Mouse (Mus musculus): ENCODE results near the gene Gm10282. TPM values are rescaled to one million over a fixed set of nuclear protein-coding genes. Genes with fewer than 3 reads are reported as not detected.

The Gm10282 gene
- total and polyA plus RNA-seq, 3 experiments: 11.7 to 133 TPM; not detected in 1

GRCm38 (mm10) chr8:72333429-72334143, 28.5 kb upstream of the Gm10282 start:
- Histone ChIP-seq H3K36me3 (ENCODE audit: control insufficient read depth in 1 of 2, insufficient read depth in 2 of 2, low read length in 2 of 2) (no peaks in the 10 kb centered on the region), H3K9ac (ENCODE audit: control insufficient read depth, low read depth, low read length, poor library complexity, severe bottlenecking) (no peak overlapping the region), H3K79me2 (ENCODE audit: control insufficient read depth, insufficient read depth, low read length, poor library complexity) (no peaks in the 10 kb centered on the region), H3K27me3 (ENCODE audit: control insufficient read depth in 1 of 2, insufficient read depth in 2 of 2, low read length in 2 of 2) (no peaks in the 10 kb centered on the region), H3K9me3 (replicated peaks; ENCODE audit: insufficient read depth, low read length) (no peaks in the 10 kb centered on the region), H3K27ac (ENCODE audit: control insufficient read depth, low read depth, low read length) (no peak overlapping the region), H3K4me3 (ENCODE audit: control insufficient read depth in 1 of 2, insufficient read depth in 1 of 2, low read depth in 2 of 2, low read length in 2 of 2) (no peak overlapping the region), H3K4me1 (ENCODE audit: control insufficient read depth in 1 of 2, insufficient read depth in 2 of 2, low read length in 2 of 2) (no peaks in the 10 kb centered on the region)
- no peak for TF ChIP-seq MAFK (IDR thresholded peaks at IDR 0.05; ENCODE audit: borderline replicate concordance, low read depth, low read length)
- DNase-seq (ENCODE audit: low read depth, low spot score): no peak

- no peaks in the 10 kb centered on the region for H3K36me3 ChIP-seq (ENCODE audit: control insufficient read depth in 1 of 2, insufficient read depth in 2 of 2, low read length in 2 of 2)
- H3K4me3 ChIP-seq (ENCODE audit: control insufficient read depth in 1 of 2, insufficient read depth in 1 of 2, low read depth in 2 of 2, low read length in 2 of 2): no peak overlapping the region
- H3K9me3 ChIP-seq (replicated peaks; ENCODE audit: insufficient read depth, low read length): no peaks in the 10 kb centered on the region
- H3K27me3 ChIP-seq (ENCODE audit: control insufficient read depth in 1 of 2, insufficient read depth in 2 of 2, low read length in 2 of 2): no peaks in the 10 kb centered on the region
- no peak overlapping the region for H3K9ac ChIP-seq (ENCODE audit: control insufficient read depth, low read depth, low read length, poor library complexity, severe bottlenecking)
- no peak for TF ChIP-seq CHD2 (IDR thresholded peaks at IDR 0.05; ENCODE audit: low read length)
- no peak for TF ChIP-seq MYB (IDR thresholded peaks at IDR 0.05; ENCODE audit: low read depth, low read length)
- TF ChIP-seq NRF1 (IDR thresholded peaks at IDR 0.05; ENCODE audit: insufficient read depth, low read depth, low read length, poor library complexity, severe bottlenecking): no peak
- no peak for TF ChIP-seq ZC3H11A (IDR thresholded peaks at IDR 0.05; ENCODE audit: low read depth, low read length)
- no peak for TF ChIP-seq RCOR1 (IDR thresholded peaks at IDR 0.05; ENCODE audit: low read depth, low read length)
- TF ChIP-seq MXI1 (IDR thresholded peaks at IDR 0.05; ENCODE audit: low read depth, low read length): no peak
- no peak for TF ChIP-seq TCF12 (IDR thresholded peaks at IDR 0.05; ENCODE audit: low read depth, low read length)
- TF ChIP-seq ELF1 (IDR thresholded peaks at IDR 0.05; ENCODE audit: low read depth, low read length): no peak
- TF ChIP-seq HCFC1 (IDR thresholded peaks at IDR 0.05; ENCODE audit: low read depth, low read length): no peak
- no peak for TF ChIP-seq KAT2A (conservative IDR thresholded peaks at IDR 0.05; ENCODE audit: low read depth, low read length)
- TF ChIP-seq MEF2A (IDR thresholded peaks at IDR 0.05; ENCODE audit: extremely low read depth, insufficient replicate concordance, low read depth, low read length, poor library complexity, severe bottlenecking): no peak
- no peak for TF ChIP-seq EP300 (IDR thresholded peaks at IDR 0.05; ENCODE audit: low read depth in 1 of 2, low read length in 2 of 2)
- TF ChIP-seq CHD1 (IDR thresholded peaks at IDR 0.05; ENCODE audit: low read depth, low read length): no peak
- no peak overlapping the region for H3K27ac ChIP-seq (ENCODE audit: control insufficient read depth, low read depth, low read length)
- H3K79me2 ChIP-seq (ENCODE audit: control insufficient read depth, insufficient read depth, low read length, poor library complexity): no peaks in the 10 kb centered on the region
- DNase-seq (ENCODE audit: low read depth, low spot score): no peak
- no peaks in the 10 kb centered on the region for H3K4me1 ChIP-seq (ENCODE audit: control insufficient read depth in 1 of 2, insufficient read depth in 2 of 2, low read length in 2 of 2)
These were observed 26.6 kb upstream of the Gm10282 start for GRCm38 (mm10) chr8:72331631-72332030.
